Mouse (Mus musculus) heart, postnatal 14 days (tissue): ENCODE measurements around the gene Znrf2. TPM values are rescaled to one million over a fixed set of nuclear protein-coding genes. Genes with fewer than 3 reads are reported as not detected.
A peak's percentile ranks its signal among the peaks of the same experiment; 100 is the strongest.
"Not testable (repeated sequence)": the region's sequence is repeated elsewhere in the genome, so short reads cannot be mapped to it uniquely, and the experiment has no call there.

ENCODE experiments used
- DNase-seq, 2 experiments: peaks; one replicate each; pipeline ENCODE4 v3.0.0; 2021 to 2022
- intact Hi-C: fragments of 180-260 bp; cut with DNase I; formaldehyde crosslinking; loops from one replicate; pipeline ENCODE4 v1.15.1; 2025
- total RNA-seq, 2 experiments: library from RNA; stranded (reverse); gene quantifications; 2 replicates each; pipeline ENCODE4 v1.2.3; 2021

The Znrf2 gene
- total RNA-seq, 2 experiments from 2014 or later: 17.3 to 18.4 TPM

GRCm38 (mm10) chr6:54836666-54837065 lies 19.9 kb downstream of the Znrf2 start:
- intact Hi-C loops: no loop called here

DNA sequence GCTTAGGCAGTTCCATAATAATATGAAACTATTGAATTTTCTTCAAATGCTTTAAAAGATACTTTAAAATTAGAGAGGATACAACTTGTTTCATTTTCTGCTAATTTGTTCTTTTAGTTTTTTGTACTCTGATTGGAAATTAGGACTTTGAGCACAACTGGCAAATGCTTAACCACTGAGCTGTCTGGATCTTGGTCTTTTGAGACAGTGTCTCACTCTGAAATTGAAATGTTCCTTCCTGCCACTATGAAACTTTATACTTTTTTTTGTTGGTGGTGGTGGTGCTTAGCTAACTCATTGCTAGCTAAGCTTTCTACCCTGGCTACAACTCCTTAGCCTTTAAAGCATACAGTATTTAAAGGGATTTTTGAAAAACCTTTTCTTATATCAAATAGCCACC lies 24.7 kb downstream of the Znrf2 start:
- intact Hi-C loops: no loop called here
- DNase-seq: no peak

More at GRCm38 (mm10) chr6:54836666-54837065, 19.9 kb downstream of the Znrf2 start:
- no peak for DNase-seq

DNA sequence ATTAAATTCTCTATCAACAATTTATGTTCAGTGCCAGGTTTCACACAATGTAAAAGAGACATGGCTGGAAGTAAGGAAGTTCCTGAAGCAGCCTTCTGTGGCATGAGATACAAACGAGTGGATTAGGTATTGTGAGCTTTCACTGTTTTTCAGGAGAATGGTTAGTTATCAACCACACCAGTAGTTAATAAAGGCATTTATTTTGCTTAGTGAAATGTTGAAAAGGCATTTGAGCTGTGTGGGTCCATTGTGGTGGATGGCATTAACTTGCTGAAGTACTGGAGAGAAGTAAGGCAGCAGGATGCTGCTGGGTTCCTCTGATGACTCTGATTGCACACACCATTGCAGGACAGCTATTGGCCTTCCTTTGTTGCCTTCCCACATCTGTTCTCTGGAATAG lies 25.3 kb downstream of the Znrf2 start:
- intact Hi-C loops: no loop called here
- DNase-seq: no peak

- intact Hi-C loops: no loop called here
- DNase-seq: no peak
Measured at GRCm38 (mm10) chr6:54848546-54848945, 31.8 kb downstream of the Znrf2 start.

DNA sequence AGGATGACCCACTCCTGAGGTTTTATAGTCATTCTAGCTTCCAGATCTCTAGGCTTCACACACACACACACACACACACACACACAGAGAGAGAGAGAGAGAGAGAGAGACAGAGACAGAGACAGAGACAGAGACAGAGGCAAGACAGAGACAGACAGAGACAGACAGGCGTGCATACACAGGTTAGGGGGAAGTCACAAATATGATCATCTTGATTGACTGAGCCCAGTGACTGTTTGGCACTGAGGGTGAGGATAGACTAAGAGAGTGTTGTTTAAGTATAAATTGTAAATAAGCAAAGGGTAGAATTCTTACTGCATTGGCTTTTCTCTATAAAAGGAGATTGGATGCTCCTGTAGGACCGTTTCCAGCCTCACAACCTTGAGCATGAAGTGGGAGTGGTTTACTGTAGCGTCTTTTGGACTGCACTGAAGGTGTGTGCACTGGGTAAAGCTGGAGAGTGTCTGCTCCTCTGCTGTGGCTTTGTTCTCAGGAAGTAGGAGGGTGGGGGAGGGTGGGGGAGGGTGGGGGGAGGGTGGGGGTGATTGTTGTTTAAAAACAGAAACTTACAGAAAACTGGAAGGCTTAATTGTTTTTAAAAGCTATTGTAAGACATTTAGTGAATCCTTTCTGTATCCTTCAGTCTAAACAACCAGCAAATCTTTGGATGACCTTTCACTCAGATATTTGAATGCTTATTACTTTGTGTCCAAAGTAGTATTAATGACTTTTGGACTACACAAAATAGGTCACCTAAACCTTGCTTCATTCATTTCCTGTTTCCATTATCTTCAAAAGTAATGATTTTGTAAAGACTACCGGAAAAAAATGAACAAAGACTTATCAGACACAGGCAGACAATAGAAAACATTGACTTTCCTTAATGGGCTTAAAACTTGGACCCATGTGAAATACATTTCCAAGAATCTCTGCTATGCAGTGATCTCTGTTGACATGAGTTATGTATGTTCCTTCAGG lies 32.8 kb downstream of the Znrf2 start:
- intact Hi-C loops: loop anchor here (5.0 kb wide), 1 partner anchor 32 kb away; the partner anchor contains the start of gene Znrf2
- DNase-seq: no peak

- DNase-seq: no peak
Measured at GRCm38 (mm10) chr6:54851778-54852177, 35.1 kb downstream of the Znrf2 start.

GRCm38 (mm10) chr6:54852669-54853068 lies 36.0 kb downstream of the Znrf2 start:
- intact Hi-C loops: loop anchor here (5.0 kb wide), 1 partner anchor 35 kb away; the partner anchor contains the start of gene Znrf2
- no peak for DNase-seq

More at GRCm38 (mm10) chr6:54851778-54852177, 35.1 kb downstream of the Znrf2 start:
- intact Hi-C loops: loop anchor here (5.0 kb wide), 1 partner anchor 34 kb away; the partner anchor contains the start of gene Znrf2

- intact Hi-C loops: loop anchor here (5.0 kb wide), 1 partner anchor 38 kb away; the partner anchor contains the start of gene Znrf2
- no peak for DNase-seq
Measured at GRCm38 (mm10) chr6:54854859-54855258, 38.1 kb downstream of the Znrf2 start.

- no peak for DNase-seq
- intact Hi-C loops: no loop called here
Measured at GRCm38 (mm10) chr6:54855801-54856583, 39.3 kb downstream of the Znrf2 start.

GRCm38 (mm10) chr6:54859159-54859558 lies 42.4 kb downstream of the Znrf2 start:
- intact Hi-C loops, DNase-seq: not testable (repeated sequence)

GRCm38 (mm10) chr6:54860180-54860579 lies 43.5 kb downstream of the Znrf2 start:
- no peak for DNase-seq
- intact Hi-C loops: no loop called here

DNA sequence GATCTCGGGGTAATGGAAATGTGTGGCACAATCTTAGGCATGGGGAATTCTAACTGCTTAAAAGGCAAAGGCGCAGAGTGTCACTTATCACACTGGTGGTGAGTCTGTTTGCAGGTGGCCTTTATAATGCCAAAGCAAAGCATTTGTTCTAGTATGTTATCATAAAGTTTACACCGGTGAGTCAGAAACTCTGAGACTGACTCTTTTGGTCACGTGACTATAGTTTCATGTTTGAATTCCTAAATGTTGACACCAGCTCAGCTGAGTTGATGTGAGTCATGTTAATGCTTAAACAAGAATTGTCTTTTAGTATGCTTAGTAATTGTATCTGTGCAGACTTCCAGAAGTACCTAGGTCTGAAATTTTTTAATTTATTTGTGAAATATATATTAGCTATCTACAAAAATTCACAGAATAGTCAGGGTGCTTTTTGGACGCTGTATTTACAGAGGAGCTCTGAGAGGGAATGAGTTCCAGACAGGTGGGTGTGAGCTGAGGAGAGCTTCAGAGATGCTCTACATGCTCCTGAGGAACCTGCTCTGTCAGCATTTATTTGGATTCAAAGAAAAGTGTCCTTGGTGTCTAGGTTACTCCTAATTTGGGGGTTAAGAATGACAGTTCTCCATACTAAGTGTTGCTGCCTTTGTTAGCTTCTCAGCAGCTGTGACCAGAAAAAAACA lies 50.2 kb downstream of the Znrf2 start:
- no peak for DNase-seq
- intact Hi-C loops: no loop called here

GRCm38 (mm10) chr6:54867411-54867745 lies 50.7 kb downstream of the Znrf2 start:
- intact Hi-C loops: no loop called here

GRCm38 (mm10) chr6:54873029-54873428 lies 56.3 kb downstream of the Znrf2 start:
- DNase-seq: no peak
- intact Hi-C loops: no loop called here

More at GRCm38 (mm10) chr6:54867411-54867745, 50.7 kb downstream of the Znrf2 start:
- no peak for DNase-seq

DNA sequence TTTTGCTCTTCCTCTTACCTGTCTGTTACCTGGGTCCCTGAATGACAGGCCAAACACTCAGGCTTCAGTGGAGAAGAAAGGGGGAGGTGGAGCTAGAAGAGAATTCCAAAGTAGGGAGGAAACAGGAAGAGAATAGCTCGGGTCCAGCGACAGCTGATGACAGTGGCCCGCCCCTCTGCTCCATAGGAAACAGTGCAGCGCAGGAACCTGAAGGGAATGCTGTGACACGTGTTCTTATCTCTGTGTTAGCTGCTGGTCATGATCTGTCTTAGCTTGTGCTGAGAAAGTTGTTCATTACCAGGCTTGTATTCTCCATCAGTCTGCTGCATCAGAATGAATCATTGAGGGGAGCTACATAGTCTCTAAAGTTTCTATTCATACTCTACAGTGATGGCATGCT lies 60.1 kb downstream of the Znrf2 start:
- intact Hi-C loops: no loop called here
- DNase-seq: peak in 1 of 2 experiments; percentile 10

DNA sequence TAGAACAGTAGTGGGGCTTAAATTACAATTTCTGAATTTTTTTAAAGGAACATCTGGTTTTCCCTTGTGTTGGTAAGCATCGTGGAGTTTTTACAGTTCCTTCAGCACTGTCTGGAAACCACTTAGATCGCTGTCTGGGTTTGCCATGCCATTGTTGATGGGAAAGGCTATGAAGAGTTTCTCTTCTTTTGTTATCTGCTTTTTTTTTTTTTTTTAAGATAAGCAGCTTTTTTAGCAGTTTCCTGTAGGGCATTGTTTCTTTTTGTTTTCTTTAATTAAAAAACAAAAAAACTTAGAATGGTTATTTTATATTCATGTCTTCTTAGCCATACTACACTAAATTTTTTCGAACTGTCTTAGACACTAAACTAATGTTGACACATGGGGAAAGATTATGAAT lies 60.9 kb downstream of the Znrf2 start:
- no peak for DNase-seq
- intact Hi-C loops: no loop called here

DNA sequence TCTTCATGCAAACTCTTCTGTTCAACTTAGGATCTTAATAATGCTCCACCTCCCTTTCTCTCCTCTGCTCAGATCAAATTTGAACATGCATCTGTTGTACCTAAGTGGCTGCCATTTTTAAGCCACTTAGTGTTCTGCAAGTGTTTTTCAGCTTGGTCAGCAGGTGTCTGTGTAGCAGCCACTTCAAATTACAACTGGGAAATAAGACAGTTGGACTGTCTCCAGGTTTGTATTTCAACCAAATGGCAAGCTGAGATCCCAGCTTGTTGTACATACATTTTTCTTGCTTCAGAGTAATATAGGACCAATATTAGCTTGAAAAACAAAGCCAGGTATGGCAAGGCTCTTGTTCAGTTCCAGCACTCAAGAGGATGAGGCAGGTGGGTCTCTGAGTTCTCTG lies 61.8 kb downstream of the Znrf2 start:
- intact Hi-C loops: no loop called here
- no peak for DNase-seq

DNA sequence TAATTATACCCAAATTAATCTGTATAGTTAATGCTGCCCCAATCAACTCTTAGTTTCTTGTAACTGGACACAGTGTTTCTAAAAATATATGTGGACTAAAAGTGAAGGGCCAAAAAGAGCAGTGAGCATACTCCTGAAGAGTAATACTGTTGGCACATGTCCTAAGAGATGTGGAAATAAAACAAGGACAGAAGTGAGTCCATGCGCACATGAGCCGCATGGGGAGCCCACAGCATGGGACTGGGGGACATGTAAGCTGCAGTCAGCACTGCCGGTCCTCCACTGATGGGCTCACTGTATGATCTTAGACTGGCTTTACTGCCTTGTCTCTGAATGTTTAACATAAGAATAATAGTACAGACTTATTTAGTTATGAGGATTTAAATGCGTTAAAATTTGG lies 63.4 kb downstream of the Znrf2 start:
- no peak for DNase-seq
- intact Hi-C loops: no loop called here

GRCm38 (mm10) chr6:54883424-54883823 lies 66.7 kb downstream of the Znrf2 start:
- intact Hi-C loops: no loop called here

DNA sequence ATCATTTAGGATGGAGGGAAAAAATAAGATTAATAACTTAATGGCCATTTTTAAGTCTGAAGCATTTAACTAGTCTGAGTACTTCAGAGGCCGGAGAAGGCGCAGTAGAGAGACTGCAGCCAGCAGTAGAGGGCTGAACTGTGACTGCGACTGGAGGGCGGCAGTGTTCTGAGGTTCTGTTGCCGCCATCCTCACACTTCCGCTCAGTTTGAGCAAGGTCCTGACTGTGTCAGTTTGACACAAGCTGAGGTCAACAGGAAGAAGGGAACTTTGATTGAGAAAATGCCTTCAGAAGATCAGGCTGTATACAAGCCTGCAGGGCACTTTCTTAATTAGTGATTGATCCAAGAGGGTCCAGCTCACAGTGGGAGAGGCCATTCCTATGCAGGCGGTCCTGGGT lies 69.5 kb downstream of the Znrf2 start:
- intact Hi-C loops: loop anchor here (5.0 kb wide), 1 partner anchor 69 kb away; the partner anchor contains the start of gene Znrf2
- DNase-seq: no peak

More at GRCm38 (mm10) chr6:54883424-54883823, 66.7 kb downstream of the Znrf2 start:
- no peak for DNase-seq
